Mouse (Mus musculus): ENCODE results near the gene Tor1a. TPM values are rescaled to one million over a fixed set of nuclear protein-coding genes. Genes with fewer than 3 reads are reported as not detected.
"Not testable (repeated sequence)": the region's sequence is repeated elsewhere in the genome, so short reads cannot be mapped to it uniquely, and the experiment has no call there.

Tor1a gene
- polyA plus RNA-seq, 2 experiments from 2014 or later = 63.1 to 67.7 TPM

DNA sequence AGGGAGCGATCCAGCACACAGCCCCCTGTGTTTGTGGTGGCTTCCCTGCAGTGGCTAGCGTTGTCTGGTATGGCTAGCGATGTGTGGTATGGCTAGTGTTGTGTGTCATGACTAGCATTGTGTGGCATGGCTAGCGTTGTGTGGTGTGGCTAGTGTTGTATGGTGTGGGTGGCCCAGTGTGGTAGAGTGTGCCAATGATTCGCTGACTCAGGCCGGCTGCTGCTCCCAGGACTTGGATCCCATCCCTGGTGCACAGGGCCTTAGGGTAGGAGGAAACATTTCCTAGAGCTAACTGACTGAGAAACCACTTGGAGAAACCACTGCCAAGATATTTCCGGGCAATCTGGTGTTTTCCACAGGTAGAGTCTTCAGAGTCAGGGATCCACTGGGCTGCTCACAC lies 50.1 kb downstream of the Tor1a start:
- ATAC-seq = no peak

DNA sequence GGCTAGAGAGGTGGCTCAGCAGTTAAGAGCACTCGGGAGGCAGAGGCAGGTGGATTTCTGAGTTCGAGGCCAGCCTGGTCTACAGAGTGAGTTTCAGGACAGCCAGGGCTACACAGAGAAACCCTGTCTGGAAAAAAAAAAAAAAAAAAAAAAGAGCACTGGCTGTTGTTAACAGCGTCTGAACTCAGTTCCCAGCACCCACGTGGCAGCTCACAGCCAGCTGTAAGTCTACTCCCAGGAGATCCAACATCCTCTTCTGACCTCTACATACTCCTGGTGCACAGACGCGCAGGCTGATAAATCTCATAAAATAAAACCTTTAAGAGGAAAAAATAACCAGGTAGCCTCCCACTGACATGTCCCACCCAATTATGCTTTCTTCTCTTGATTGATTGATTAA lies 51.8 kb downstream of the Tor1a start:
- ATAC-seq = not testable (repeated sequence)

DNA sequence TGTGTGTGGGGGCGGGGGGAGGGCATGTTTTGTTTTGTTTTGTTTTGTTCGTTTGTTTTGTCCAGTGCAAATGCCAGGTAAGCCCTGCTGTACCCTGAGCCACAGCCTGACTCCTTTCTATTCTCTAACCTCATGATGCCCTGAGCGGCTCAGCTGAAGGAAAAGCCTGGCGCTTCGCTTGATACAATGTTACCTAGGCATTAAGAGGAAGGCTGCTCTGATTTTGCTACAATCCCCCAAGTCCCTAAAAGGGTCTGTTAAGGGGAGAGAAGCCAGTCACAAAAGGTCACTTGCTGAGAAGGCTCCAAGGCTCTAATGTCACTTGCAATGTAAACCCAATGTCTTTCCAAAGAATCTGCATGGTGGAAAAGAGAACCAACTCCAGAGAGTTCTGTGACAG lies 52.4 kb downstream of the Tor1a start:
- no peak for ATAC-seq

DNA sequence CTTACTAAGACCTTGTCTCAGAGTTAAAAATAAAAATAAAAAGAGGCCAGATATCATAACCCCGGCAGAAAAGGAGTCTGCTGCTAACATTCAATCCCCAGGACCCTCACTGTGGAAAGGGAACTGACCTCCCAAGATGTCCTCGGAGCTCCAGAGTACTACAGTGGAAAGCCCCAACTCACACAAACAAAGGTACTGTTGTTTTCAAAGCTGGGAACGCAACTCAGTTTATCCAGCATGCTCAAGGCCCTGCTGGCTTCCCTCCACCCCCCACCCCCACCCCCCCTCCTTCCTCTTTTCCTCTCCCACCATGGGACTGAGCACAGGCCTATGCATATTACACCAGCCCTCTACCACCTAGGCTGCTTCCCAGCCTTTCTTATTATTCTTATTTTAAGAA lies 52.9 kb downstream of the Tor1a start:
- ATAC-seq = no peak

DNA sequence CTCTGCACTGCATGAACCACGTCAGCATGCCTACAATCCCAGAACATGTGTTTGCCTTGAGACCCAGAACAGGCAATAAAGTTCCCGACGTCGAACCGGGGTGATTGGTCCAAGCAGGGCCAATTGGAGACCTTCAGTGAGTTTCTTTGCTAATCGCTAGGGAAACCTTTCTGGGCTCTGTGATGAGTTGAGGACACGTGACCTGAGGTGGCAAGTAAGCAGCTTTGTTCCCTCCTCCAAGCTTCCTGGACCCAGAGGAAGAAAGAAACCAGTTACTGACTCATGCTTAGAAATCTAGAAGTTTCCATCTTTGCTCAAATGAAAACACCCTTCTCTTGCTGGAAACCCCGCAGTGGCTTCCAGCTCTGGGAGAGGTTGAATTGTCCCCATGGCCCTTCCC lies 54.7 kb downstream of the Tor1a start:
- no peak for ATAC-seq

DNA sequence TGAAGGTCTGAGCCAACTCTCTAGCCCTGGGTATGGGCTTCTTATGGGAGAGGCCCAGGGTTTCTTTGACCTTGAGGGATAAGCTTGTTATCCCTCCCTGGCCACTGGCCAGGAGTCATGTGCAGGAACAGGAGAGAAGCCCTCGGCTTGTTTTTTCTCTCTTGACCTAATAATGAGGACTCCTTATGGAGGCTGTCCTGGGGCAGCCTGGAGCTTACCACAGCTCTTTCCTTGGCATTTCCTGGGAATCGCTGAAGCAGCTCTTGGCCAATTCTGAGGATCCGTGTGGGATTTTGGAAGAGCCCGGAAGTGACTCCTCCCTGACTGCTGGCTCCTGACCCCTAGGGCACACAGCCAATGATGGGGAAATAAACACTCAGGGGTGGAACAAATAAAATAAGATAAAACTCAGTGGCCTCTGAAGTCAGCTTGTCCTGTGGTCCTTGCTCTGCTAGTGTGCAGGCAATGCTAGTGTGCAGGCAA lies 55.4 kb downstream of the Tor1a start:
- ATAC-seq = no peak

Other genes with a start within 250 kb of the Tor1a start
- gene 1700001O22Rik, start 164.3 kb downstream of the Tor1a start, polyA plus RNA-seq (2017; shearing (Covaris generic)) = under 1 TPM; 0.73 to 0.76 TPM
- 10 to 100 TPM; 28.2 to 38.9 TPM for gene Ntmt1, start 160.1 kb downstream of the Tor1a start, polyA plus RNA-seq (2017; shearing (Covaris generic))
- gene Asb6, start 137.6 kb downstream of the Tor1a start, polyA plus RNA-seq (2017; shearing (Covaris generic)) = 10 to 100 TPM; 27.4 to 36.2 TPM
- not detected for gene Prrx2, start 133.0 kb downstream of the Tor1a start, polyA plus RNA-seq (2017; shearing (Covaris generic))
- under 1 TPM in 1 of 2 experiments, not detected in 1; 0.09 TPM for gene Ptges, start 38.1 kb downstream of the Tor1a start, polyA plus RNA-seq (2017; shearing (Covaris generic))
- gene Tor1b, start 15.0 kb downstream of the Tor1a start, polyA plus RNA-seq (2017; shearing (Covaris generic)) = 10 to 100 TPM; 18.1 to 19.9 TPM
- 10 to 100 TPM; 74.8 to 81.0 TPM for gene BC005624, start 14.3 kb upstream of the Tor1a start, polyA plus RNA-seq (2017; shearing (Covaris generic))
- 10 to 100 TPM; 11.6 to 15.0 TPM for gene Usp20, start 14.3 kb upstream of the Tor1a start, polyA plus RNA-seq (2017; shearing (Covaris generic))
- 100 to 1,000 TPM in 1 of 2 experiments, 10 to 100 TPM in 1; 99.6 to 101 TPM for gene Fnbp1, start 174.1 kb upstream of the Tor1a start, polyA plus RNA-seq (2017; shearing (Covaris generic))
- 10 to 100 TPM; 44.8 to 45.0 TPM for gene Gpr107, start 184.4 kb upstream of the Tor1a start, polyA plus RNA-seq (2017; shearing (Covaris generic))